Mouse (Mus musculus) lung, adult 2 months (tissue): ENCODE data around the gene Sntg2. TPM values are rescaled to one million over a fixed set of nuclear protein-coding genes. Genes with fewer than 3 reads are reported as not detected.
A peak's percentile ranks its signal among the peaks of the same experiment; 100 is the strongest.

Experiments used
- DNase-seq: peaks from one replicate; pipeline ENCODE4 v3.0.0; 2022
- H3K4me1 ChIP-seq: fragments of 200-500 bp; 2 replicates; pipeline ENCODE4 v1.6.1; 2011; ENCODE audit warnings: low read length; ENCODE audit not compliant: control insufficient read depth, insufficient read depth
- H3K4me3 ChIP-seq: fragments of 200-500 bp; replicated peaks from 2 replicates; pipeline ENCODE3; 2011; ENCODE audit warnings: low read depth, mild to moderate bottlenecking, control low read depth, low read length; ENCODE audit errors: extremely low read depth
- CTCF ChIP-seq: fragments of 200-500 bp; IDR thresholded peaks from 2 replicates; pipeline ENCODE4 v1.5.1; 2011; ENCODE audit warnings: mild to moderate bottlenecking, low read length, control low read depth; ENCODE audit not compliant: insufficient read depth
- POLR2A ChIP-seq: fragments of 200-500 bp; IDR thresholded peaks from 2 replicates; pipeline ENCODE4 v1.6.1; 2011; ENCODE audit warnings: low read depth, mild to moderate bottlenecking, control low read depth, low read length, borderline replicate concordance; ENCODE audit errors: extremely low read depth
- WGBS: fragments of 180-500 bp; shearing (Covaris S2); methylation state at CpG from one replicate; pipeline ENCODE4 v1.1.7; 2018; 5-methylcytosine and 5-hydroxymethylcytosine counted together
- polyA plus RNA-seq: library from polyadenylated mRNA; depleted of rRNA; stranded (reverse); fragments of >200 nt; gene quantifications from 2 replicates; pipeline ENCODE4 v1.2.3, GENCODE M21; 2012; rRNA removed

Gene Sntg2
- polyA plus RNA-seq, 1 experiment = 2.5 TPM

GRCm38 (mm10) chr12:30142085-30142484 lies 231.1 kb downstream of the Sntg2 start:
- no peak overlapping the region for H3K4me3 ChIP-seq
- no peaks in the 10 kb centered on the region for H3K4me1 ChIP-seq
- 53% methylated on average over 3 of the region's 3 CpGs for WGBS
- TF ChIP-seq CTCF = no peak
- TF ChIP-seq POLR2A = no peak
- DNase-seq = no peak

- Histone ChIP-seq H3K4me1 (no peaks in the 10 kb centered on the region), H3K4me3 (no peak within 1 kb of the TSS)
- TF ChIP-seq CTCF = no peak
- TF ChIP-seq POLR2A = no peak
- 77% methylated on average over 4 of the region's 4 CpGs for WGBS
- no peak for DNase-seq
Measured at GRCm38 (mm10) chr12:30132524-30132923, 240.7 kb downstream of the Sntg2 start, which contains the start of gene Tpo. Tpo (minus strand) TSS chr12:30132624.

- WGBS = 72% methylated on average over 6 of the region's 6 CpGs
- no peak for DNase-seq
- Histone ChIP-seq H3K4me3 (no peak overlapping the region), H3K4me1 (no peaks in the 10 kb centered on the region)
- TF ChIP-seq POLR2A (no peak), CTCF (no peak)
Measured at GRCm38 (mm10) chr12:30129411-30129716, 243.8 kb downstream of the Sntg2 start.

- TF ChIP-seq CTCF = peak; percentile 53
- TF ChIP-seq POLR2A = no peak
- no peak overlapping the region for H3K4me3 ChIP-seq
- 56% methylated on average over 7 of the region's 7 CpGs for WGBS
- no peaks in the 10 kb centered on the region for H3K4me1 ChIP-seq
- peak; percentile 20 for DNase-seq
Measured at GRCm38 (mm10) chr12:30128561-30129410, 244.4 kb downstream of the Sntg2 start.

Other genes starting within 250 kb of the Sntg2 start
- not detected in 2 replicates for gene Tpo, start 240.8 kb downstream of the Sntg2 start, polyA plus RNA-seq
- 12.7 and 18.8 TPM in 2 replicates for gene Tmem18, start 211.1 kb upstream of the Sntg2 start, polyA plus RNA-seq